Mouse (Mus musculus): Measurements from ENCODE around the gene Lactb. TPM values are rescaled to one million over a fixed set of nuclear protein-coding genes. Genes with fewer than 3 reads are reported as not detected.

Lactb gene
- 16.6 and 23.6 TPM in 2 replicates for polyA plus RNA-seq (2012; rRNA removed)

DNA sequence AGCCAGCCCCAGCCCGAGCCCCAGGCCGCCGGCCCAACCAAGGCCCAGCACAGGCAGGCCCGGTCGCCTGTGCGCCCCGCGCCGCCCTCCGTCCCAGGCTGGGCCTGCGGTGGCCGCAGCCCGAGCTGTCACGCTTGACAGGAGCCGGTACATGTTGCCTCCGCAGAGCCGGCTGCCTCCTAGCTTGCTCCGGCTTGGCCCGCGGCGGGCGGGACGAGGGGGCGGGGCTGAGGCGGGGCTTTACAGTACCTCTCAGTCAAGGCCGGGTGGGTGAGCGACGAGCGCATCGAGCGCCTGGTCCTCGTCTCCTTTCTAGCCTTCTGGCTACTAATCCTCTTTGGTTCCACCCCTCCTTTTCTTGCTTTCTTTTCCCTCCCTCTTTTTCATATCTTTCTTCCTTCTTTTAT, at the start of gene Lactb:
Gene Lactb (minus strand): TSS at position 246 of the 407 bp plus-strand sequence.

DNA sequence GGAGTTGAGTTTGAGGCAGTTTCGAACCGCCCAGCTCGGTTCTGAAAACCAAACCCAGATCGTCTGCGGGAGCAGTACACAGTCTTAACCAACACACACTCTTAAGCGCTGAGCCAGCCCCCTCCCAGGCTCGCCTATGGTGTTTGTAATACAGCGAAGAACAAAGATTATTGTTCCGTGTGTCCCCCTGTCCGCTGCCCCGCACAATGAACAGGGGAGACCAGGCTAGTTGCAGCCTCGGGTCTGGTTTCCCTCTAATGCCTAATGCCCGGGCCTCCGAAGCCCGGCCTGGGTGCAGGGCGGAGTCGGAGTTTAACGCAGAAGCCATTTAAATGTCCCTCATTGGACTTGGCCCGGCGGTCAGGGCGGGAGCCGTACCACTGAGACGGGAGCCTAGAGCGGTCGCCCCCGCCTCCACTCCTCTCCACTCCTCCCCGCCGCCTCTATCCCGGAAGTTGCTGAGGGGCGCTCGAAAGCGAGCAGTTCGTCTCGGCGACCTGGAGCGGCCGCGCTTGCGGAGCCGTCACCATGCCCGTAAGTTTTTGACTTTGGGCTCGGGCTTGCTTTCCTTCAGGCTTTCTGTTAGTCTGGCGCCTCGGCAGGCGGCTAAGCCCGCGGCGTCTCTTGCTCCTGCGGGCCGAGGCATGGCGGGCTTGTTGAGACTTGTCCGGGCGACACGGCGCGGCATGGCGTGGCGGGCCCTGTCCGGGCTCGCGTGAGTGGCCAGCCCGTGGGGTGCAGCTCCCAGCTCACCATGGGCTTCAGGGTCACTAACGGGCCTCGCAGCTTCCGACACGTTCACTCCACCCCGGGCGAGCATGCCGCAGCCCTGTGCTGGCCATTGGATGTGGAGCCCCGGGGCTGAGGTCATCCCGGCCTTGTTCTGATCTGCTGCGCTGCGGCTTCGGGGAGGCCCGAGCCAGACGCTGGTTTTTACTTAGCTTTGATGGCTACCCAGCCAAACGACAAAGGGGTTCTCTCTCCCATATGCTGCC, 29.3 kb downstream of the Lactb start, which contains the start of gene Rps27l:
Gene Rps27l (plus strand): TSS at position 440 of the 995 bp plus-strand sequence.

DNA sequence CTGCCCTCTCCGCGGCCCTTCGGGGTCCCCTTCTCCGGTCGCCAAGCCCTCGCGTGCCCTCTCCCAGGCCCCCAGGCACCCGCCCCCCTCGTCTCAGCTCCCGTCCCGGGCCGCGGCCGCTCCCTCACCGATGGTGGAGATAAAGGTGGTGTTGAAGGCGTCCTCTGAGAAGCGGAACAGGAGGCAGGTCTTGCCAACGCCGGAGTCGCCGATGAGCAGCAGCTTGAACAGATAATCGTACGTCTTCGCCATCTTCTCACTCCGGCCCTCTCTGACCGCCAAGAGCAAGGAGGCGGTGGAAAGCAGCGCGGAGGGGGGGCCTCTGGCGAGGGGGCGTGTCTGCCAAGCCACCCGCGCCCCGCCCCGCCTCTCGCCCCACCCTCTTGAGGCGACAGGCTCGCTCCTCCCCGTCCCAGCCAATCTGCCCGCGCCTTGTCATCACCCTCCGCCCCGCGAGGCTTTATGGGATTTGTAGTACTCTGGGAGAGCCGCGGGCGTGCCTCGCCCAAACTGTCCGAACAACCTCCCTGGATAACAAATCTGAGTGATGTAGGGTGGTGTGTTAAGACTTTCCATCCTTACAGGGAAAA, 55.8 kb downstream of the Lactb start, which contains the start of gene Rab8b:
Gene Rab8b (minus strand): TSS at position 306 of the 590 bp plus-strand sequence.

Other genes with a start within 250 kb of the Lactb start
- 2.6 and 4.7 TPM in 2 replicates for gene Aph1b, start 180.0 kb downstream of the Lactb start, polyA plus RNA-seq (2012; rRNA removed)
- 0.07 and 0.10 TPM in 2 replicates for gene Gm10647, start 178.4 kb downstream of the Lactb start, polyA plus RNA-seq (2012; rRNA removed)
- 0.44 and 0.62 TPM in 2 replicates for gene Aph1c, start 140.8 kb downstream of the Lactb start, polyA plus RNA-seq (2012; rRNA removed)
- gene Rab8b, start 55.8 kb downstream of the Lactb start, polyA plus RNA-seq (2012; rRNA removed): 3.1 TPM in 2 replicates
- gene Rps27l, start 29.4 kb downstream of the Lactb start, polyA plus RNA-seq (2012; rRNA removed): 34.7 and 35.2 TPM in 2 replicates
- 435 and 451 TPM in 2 replicates for gene Tpm1, start 73.9 kb upstream of the Lactb start, polyA plus RNA-seq (2012; rRNA removed)